Mouse (Mus musculus) stomach, postnatal 0 days (tissue): ENCODE data around the gene Kcnc3. TPM values are rescaled to one million over a fixed set of nuclear protein-coding genes. Genes with fewer than 3 reads are reported as not detected.

Experiments
- ATAC-seq: fragments of 200-750 bp; cut with Nextera tagmentation; 2 replicates; pipeline ENCODE4 v1.8.0; 2017; ENCODE audit not compliant: low FRiP score, low TSS enrichment
- DNase-seq: peaks from one replicate; pipeline ENCODE4 v3.0.0-alpha.2; 2016; ENCODE audit warnings: low spot score
- H3K27ac ChIP-seq: fragments of 300-500 bp; sonication (generic); replicated peaks from 2 replicates; pipeline ENCODE4 v1.5.1; 2014; ENCODE audit warnings: mild to moderate bottlenecking, control low read depth
- H3K27me3 ChIP-seq: fragments of 300-500 bp; sonication (generic); 2 replicates; pipeline ENCODE4 v1.6.1; 2014; ENCODE audit warnings: low read length; ENCODE audit not compliant: control insufficient read depth, insufficient read depth
- H3K36me3 ChIP-seq: fragments of 300-500 bp; sonication (generic); 2 replicates; pipeline ENCODE4 v1.6.1; 2014; ENCODE audit warnings: low read length, mixed read lengths; ENCODE audit not compliant: control insufficient read depth, insufficient read depth
- H3K4me1 ChIP-seq: fragments of 300-500 bp; sonication (generic); replicated peaks from 2 replicates; pipeline ENCODE4 v1.6.1; 2014; ENCODE audit warnings: antibody characterized with exemption; ENCODE audit not compliant: control insufficient read depth, insufficient read depth
- H3K4me2 ChIP-seq: fragments of 300-500 bp; sonication (generic); replicated peaks from 2 replicates; pipeline ENCODE4 v1.6.1; 2014; ENCODE audit warnings: low read depth, mild to moderate bottlenecking, control low read depth, moderate library complexity
- H3K4me3 ChIP-seq: fragments of 300-500 bp; sonication (generic); 2 replicates; pipeline ENCODE4 v1.5.1; 2014; ENCODE audit warnings: low read depth, low read length, control low read depth
- H3K9ac ChIP-seq: fragments of 300-500 bp; sonication (generic); 2 replicates; pipeline ENCODE4 v1.6.1; 2014; ENCODE audit warnings: mild to moderate bottlenecking, low read length, control low read depth, mixed read lengths
- H3K9me3 ChIP-seq: fragments of 300-500 bp; sonication (generic); 2 replicates; pipeline ENCODE4 v1.6.1; 2016; ENCODE audit warnings: low read length; ENCODE audit not compliant: control insufficient read depth
- CTCF ChIP-seq: IDR thresholded peaks from 2 replicates; pipeline ENCODE4 v1.5.1; 2016; ENCODE audit warnings: antibody characterized with exemption, low read depth, mild to moderate bottlenecking, moderate library complexity
- EP300 ChIP-seq: optimal IDR thresholded peaks from 2 replicates; pipeline ENCODE3; 2016; ENCODE audit warnings: antibody characterized with exemption
- WGBS: fragments of 180-500 bp; shearing (Covaris S2); extraction: QIAGEN DNeasy Blood & Tissue Kit; methylation state at CpG from one replicate; pipeline ENCODE4 v1.1.7; 2014; 5-methylcytosine and 5-hydroxymethylcytosine counted together
- polyA plus RNA-seq: library from polyadenylated mRNA; unstranded; fragments of >200 nt; fragmentation: Nextera tagmentation; extraction: Ambion mirVana; gene quantifications from 2 replicates; pipeline ENCODE4 v1.2.1, GENCODE M21; 2015

Kcnc3 gene
- polyA plus RNA-seq, 1 experiment from 2014 or later: 0.10 TPM

DNA sequence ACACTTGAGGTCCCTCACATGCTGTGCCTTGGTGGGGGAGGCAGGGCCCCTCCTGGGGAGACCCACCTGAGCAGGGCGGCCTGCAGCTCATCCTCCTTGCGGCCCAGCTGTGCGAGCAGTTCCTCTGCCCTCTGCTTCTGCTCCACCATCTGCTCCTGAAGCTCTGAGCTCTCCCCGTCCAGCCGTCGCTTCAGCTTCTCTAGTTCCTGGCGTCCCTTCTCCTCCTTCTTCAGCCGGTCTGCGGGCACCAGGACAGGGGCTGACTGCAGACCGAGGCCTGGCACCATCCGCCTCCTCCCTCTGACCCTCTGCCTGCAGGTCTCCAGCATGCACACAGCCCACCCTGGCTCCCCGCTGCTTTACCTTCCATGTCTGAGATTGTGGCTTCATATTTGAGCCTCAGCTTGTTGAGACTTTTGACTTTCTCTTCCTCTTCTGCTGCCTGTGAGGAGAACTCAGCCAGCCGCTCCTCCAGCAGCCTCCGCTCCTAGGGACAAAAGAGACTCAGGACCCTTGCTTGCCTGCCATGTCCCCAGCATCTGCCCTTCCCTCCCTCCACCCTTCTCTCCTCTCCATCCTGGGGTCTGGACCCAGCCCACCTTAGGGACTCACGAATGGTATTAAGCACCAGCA is 38.1 kb downstream of the Kcnc3 start:
- H3K27ac ChIP-seq: no peak overlapping the region
- H3K4me2 ChIP-seq: no peak overlapping the region
- 87% methylated on average over 15 of the region's 15 CpGs for WGBS
- H3K9ac ChIP-seq: no peak overlapping the region
- no peak for DNase-seq
- H3K9me3 ChIP-seq: no peaks in the 10 kb centered on the region
- TF ChIP-seq EP300: no peak
- TF ChIP-seq CTCF: no peak
- no peaks in the 10 kb centered on the region for H3K27me3 ChIP-seq
- H3K4me1 ChIP-seq: no peaks in the 10 kb centered on the region
- H3K36me3 ChIP-seq: no peaks in the 10 kb centered on the region
- ATAC-seq: no peak
- H3K4me3 ChIP-seq: no peak overlapping the region

DNA sequence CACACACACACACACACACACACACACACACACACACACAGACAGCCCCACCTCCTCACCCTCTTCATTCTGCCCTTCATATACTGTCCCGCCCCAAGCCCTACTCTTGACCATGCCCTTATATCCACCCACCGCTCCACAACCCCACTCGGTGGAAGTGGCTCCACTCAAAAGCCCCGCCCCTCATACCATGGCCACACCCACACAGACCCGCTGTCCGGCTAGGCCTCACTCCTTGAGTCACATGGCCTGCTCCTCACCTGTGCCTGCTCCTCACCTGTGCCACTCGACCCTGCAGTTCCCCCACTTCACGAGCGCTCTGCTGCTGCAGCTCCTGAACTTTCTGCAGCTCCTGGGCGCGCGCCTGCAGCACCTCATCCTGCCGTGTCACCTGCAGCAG is 40.0 kb downstream of the Kcnc3 start:
- no peak overlapping the region for H3K4me2 ChIP-seq
- ATAC-seq (no peak), DNase-seq (no peak)
- no peaks in the 10 kb centered on the region for H3K4me1 ChIP-seq
- no peaks in the 10 kb centered on the region for H3K36me3 ChIP-seq
- no peak overlapping the region for H3K4me3 ChIP-seq
- no peak for TF ChIP-seq EP300
- no peak for TF ChIP-seq CTCF
- H3K27ac ChIP-seq: no peak overlapping the region
- H3K9me3 ChIP-seq: no peaks in the 10 kb centered on the region
- no peaks in the 10 kb centered on the region for H3K27me3 ChIP-seq
- H3K9ac ChIP-seq: no peak overlapping the region
- 61% methylated on average over 13 of the region's 13 CpGs for WGBS

DNA sequence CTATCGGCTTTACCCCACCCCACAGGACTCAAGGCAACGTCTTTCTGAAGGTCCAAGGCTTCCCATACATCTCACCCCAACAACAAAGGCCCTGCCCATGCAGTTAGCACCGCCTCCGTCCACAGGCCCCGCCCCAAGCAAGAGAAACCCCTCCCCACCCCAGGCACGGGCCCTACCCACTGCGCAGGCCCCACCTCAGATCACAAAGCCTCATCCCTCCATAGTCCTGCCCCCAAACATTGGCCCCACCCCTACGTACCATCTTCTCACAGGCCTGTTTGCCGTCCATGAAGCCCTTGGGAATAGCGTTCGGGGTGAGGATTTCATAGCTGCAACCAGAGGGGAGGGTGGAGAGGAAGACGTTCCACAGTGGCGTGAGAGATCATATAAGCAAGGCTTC is 42.2 kb downstream of the Kcnc3 start:
- Histone ChIP-seq H3K36me3 (no peaks in the 10 kb centered on the region), H3K4me1 (no peaks in the 10 kb centered on the region), H3K27ac (no peak overlapping the region), H3K4me3 (no peak overlapping the region), H3K27me3 (no peaks in the 10 kb centered on the region), H3K4me2 (no peak overlapping the region), H3K9me3 (no peaks in the 10 kb centered on the region), H3K9ac (no peak overlapping the region)
- DNase-seq (no peak), ATAC-seq (peak; percentile 12; the same call in 1 of the 2 replicates)
- no peak for TF ChIP-seq CTCF
- no peak for TF ChIP-seq EP300
- WGBS: 32% methylated on average over 13 of the region's 13 CpGs

DNA sequence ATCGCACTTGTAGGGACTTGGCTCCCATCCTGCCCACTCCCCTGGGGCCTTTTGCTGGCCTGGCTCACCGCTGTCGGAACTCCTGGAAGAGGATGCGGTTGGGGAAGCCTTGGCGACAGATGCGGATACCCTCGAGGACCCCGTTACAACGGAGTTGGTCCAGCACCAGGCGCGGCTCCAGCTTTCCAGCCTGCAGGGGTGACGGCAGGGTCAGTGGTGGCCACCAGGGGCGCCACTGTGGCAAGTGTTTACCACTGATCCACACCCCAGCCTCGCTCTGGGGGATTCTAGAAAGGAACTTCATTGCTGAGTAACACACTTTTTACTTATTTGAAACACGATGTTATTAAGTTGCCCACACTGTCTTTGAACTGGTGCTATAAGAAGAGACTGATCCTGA is 42.9 kb downstream of the Kcnc3 start:
- TF ChIP-seq CTCF (peak; percentile 58), EP300 (no peak)
- H3K9me3 ChIP-seq: no peaks in the 10 kb centered on the region
- H3K27me3 ChIP-seq: no peaks in the 10 kb centered on the region
- no peaks in the 10 kb centered on the region for H3K4me1 ChIP-seq
- H3K9ac ChIP-seq: no peak overlapping the region
- ATAC-seq: no peak
- no peak overlapping the region for H3K27ac ChIP-seq
- no peak overlapping the region for H3K4me3 ChIP-seq
- peak; percentile 45 for DNase-seq
- WGBS: 25% methylated on average over 15 of the region's 15 CpGs
- H3K4me2 ChIP-seq: no peak overlapping the region
- H3K36me3 ChIP-seq: no peaks in the 10 kb centered on the region

DNA sequence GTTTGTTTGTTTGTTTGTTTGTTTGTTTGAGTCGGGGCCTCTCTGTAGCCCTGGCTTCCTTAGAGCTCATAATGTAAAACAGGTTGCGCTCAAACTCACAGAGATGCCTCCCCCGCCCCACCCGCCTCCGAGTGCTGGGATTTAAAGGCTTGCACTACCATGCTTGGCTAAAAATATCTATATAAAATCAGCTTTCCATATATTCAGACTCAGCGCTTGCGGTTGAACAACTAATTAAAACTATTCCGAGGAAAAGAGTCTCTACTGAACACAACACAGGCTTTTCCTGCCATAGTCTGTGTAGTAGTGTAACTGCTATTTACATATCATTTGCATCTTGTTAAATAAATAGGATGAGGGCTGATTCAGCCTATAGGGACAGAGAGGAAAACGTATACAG is 46.2 kb downstream of the Kcnc3 start:
- H3K9me3 ChIP-seq: no peaks in the 10 kb centered on the region

DNA sequence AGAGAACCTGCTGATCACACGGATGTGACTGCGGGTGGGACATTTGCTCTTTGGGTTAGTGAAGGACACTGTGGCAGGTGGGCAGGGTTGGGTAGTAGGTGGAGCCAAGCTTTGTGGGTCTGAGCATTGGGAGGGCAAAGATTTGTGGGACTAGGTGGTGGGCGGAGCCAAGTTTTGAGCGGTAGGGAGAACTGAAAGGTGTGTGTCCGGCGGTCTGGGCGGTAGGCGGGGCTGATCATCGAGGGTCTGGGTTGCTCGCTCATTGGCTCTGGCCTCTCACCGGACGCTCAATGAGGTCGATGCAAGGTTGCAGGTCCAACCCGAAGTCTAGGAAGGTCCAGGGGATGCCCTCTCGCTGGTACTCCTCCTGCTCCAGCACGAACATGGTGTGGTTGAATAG is 48.2 kb downstream of the Kcnc3 start:
- Histone ChIP-seq H3K27me3 (no peaks in the 10 kb centered on the region), H3K4me3 (no peak overlapping the region), H3K4me1 (no peaks in the 10 kb centered on the region), H3K9ac (no peak overlapping the region), H3K27ac (no peak overlapping the region), H3K36me3 (no peaks in the 10 kb centered on the region), H3K4me2 (no peak overlapping the region), H3K9me3 (no peaks in the 10 kb centered on the region)
- DNase-seq: no peak
- TF ChIP-seq CTCF (no peak), EP300 (no peak)
- WGBS: 12% methylated on average over 16 of the region's 16 CpGs
- no peak; the same call in 1 of the 2 replicates for ATAC-seq

More for the DNA sequence above, 46.2 kb downstream of the Kcnc3 start:
- H3K4me1 ChIP-seq: no peaks in the 10 kb centered on the region
- no peak overlapping the region for H3K9ac ChIP-seq
- no peak for DNase-seq
- ATAC-seq: no peak
- no peak overlapping the region for H3K27ac ChIP-seq
- H3K36me3 ChIP-seq: no peaks in the 10 kb centered on the region
- H3K27me3 ChIP-seq: no peaks in the 10 kb centered on the region
- H3K4me2 ChIP-seq: no peak overlapping the region
- 82% methylated on average over 9 of the region's 9 CpGs for WGBS
- H3K4me3 ChIP-seq: no peak overlapping the region
- no peak for TF ChIP-seq CTCF
- no peak for TF ChIP-seq EP300
